Mouse (Mus musculus) urinary bladder, postnatal 36 days (tissue): ENCODE measurements around the gene Cyp4f17.
"Not testable (repeated sequence)": the region's sequence is repeated elsewhere in the genome, so short reads cannot be mapped to it uniquely, and the experiment has no call there.

Source experiments
- DNase-seq, 2 experiments: peaks; one replicate each; pipeline ENCODE4 v3.0.0; 2022; ENCODE audit warnings: low spot score in 2 of 2, mixed read lengths in 1 of 2

The Cyp4f17 gene

DNA sequence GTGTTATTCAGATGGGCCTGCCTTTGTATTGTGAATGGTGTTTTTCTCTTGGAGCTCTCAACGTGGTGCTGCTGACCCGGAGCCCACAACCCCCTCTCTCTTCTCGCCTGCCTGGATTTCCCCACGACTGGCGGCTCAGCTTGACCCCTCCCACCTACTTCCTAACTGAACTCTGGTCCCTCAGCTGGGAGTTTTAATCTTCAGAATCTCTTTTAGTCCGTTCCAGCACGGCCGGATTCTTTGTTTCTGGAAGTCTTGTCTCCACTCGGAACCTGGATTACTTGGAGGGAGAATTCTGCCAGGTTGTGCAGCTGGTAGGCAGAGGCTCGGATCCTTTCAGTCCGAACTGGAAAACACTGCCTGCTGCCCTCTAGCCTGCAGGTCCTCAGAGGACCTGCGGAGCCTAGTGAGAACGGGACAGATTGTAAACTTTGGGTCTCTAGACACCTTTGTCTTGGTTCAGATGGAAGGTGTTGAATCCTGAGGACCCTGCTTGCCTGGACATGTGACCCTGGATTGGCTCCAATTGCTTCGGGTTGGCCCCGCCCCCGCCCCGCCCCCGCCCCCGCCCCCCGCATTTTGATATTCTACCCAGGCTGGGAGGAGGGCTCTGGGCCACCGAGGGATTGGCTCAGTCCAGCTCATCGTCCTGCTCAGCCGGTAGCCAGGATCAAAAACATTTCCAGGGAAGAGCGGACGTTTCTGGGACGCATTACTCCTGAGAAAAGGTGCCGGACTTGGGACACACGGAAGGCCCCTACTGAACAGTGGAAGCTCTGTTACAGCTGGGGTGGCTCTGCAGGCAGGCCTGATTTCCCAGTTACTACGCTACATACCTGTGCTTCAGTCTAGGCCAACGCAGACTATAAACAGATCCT, at the start of gene Cyp4f17:
Cyp4f17 (plus strand) TSS at position 200 of the 878 bp plus-strand sequence.
- peak; percentile 26 to 30 for DNase-seq

DNA sequence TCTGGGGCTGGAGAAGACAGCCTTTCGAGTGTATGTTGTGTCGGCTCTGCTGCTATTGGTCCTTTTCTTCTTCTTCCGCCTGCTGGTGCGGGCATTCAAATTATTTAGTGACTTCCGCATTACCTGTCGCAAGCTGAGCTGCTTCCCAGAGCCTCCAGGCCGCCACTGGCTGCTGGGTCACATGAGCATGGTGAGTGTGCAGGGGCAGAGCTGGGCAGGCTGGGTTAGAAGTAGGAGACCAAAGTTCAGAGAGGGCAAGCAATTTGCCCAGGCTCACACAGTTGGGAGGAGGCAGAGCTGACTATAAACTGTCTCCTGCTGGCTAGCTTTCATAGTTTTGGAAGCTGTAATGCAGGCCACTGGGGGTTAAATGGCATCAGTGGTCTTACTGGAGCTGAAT, 37.4 kb upstream of the Cyp4f17 start:
- DNase-seq, result no peak

DNA sequence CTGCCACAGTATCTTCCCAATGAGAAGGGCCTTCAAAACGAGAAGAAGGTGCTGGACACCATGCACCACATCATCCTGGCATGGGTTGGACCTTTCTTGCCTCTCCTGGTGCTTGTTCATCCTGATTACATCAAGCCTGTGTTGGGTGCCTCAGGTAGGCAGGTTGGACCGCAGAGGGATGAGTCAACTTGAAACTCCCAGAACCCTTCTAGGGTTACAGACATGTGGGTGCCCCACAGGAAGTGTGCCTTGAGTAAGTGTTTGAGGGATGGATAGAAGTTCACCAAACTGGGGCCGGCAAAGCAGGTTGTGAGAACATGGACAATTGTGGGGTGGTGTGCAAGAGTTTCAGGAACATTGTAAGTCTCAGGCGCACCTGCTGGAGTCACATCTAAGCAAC, 35.1 kb upstream of the Cyp4f17 start:
- no peak for DNase-seq

DNA sequence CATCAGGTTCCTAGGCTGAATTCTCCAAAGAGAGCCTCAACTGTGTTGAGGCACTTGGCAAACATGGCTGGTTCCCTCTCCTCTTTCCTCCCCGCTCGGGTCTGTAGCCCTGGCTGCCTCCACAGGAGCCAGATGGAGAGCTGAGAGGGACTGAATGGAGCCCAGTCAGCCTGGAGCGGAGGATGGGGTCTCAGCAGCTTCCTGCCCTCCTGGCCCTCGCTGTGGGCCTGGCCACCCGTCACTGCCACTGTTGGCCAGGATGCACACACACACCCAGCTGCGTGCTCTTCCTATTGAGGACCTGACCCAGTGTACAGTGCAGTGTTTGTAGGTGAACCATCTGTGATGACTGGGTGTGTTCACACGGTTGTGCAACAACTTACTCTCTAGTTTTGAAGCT, 33.7 kb upstream of the Cyp4f17 start:
- DNase-seq, result no peak

DNA sequence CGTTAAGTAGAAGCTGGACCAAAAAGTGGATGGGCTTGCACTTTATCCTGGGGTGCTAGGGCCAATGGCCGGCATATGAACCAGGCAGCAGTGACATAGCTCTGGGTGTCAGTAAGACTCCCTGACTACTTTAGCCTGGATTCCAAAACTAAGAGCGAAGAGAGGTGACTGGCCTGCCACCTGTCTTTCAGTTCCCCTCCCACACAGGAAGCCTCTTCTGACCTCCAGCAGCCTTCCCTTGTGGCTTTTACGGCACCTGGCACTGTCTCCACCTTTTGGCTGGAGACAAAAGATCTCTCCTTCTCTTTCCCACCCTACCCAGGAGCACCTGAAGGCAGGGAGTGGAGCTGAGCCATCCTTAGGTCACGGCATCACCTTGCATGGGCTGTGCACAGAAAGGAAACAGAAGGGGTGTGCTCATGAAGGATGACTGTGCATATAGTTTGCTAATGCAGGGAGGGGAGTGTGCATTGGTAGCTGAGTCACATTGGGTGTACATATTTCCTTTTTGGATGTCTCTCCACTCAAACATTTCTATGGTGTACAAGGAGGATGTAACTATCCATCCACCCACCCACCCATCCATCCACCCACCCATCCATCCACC, 30.8 kb upstream of the Cyp4f17 start:
- DNase-seq, result no peak

DNA sequence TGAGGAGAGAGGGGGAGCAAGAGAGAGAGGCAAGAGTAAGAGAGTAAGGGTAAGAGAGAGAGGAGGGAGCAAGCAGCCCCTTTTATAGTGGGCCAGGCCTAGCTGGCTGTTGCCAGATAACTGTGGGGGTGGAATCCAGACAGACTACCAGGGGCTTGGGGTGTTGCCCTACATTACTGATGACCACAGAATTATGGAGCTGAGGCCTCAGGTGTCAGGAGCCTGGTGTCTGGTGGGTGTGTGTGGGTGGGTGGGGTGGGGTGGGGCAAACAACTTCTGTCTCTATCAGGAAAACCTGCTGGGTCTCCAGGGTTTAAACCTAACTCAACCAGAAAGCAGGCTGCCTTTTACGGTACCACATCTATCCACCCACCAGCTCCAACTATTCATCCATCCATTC, 28.6 kb upstream of the Cyp4f17 start:
- no peak for DNase-seq

DNA sequence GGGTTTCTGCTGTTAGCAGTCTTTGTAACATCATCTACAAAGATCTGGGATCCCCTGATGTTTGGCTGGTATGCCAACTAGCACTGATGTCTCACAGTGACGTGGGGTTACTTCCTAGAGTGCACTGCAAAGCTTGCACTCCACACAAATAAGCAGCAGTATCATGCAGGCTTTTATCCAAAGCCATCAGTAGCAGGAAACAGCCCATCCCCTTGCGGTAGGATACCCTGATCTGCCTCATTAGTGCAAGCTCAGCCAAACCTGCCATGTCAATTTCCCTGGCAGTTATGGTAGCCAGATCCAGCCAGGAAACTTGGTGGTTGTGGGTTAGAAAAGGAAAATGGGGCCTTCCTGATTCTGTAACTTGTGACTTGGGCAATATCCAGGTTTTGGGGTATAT, 27.1 kb upstream of the Cyp4f17 start:
- DNase-seq, result no peak

DNA sequence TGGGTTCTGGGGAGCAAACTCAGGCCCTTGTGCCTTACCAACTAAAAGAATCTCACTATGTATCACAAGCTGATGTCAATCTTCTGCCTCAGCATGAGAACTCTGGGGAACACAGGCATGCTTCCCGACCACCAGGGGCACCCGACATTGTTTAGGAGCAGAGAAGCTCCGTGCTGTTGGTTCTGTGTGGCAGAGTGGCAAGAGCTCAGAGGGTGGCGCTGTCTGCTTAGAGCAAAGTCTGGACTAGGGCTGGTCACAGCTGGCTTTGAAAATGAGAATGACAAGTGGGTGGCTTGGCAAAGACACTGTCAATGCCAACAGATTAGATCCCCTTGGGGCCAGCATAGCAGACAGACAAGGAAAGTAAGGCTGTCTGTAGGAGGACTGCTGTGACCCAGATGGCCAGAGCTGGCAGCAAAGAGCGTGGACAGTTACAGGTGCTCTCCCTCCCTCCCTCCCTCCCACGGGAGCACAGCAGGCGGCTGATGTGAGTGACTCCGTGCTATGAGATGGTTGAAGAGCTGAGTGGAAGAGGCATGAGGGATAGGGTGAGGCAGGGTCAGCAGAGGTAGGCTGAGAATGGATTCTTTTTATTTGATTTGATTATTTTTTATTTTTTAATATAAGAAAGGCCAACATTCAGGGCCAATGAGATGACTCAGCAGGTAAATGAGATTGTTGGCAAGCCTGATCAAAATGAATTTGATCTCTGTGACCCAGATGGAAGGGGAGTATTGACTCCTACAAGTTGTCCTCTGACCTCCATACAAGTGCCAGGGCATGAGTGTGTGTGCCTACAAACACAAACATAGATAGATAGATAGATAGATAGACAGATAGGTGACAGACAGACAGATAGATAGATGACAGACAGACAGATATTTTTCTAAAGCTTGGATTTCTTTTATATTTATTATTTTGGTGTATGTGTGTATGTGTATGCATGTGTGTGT, 26.0 kb upstream of the Cyp4f17 start:
- no peak for DNase-seq

DNA sequence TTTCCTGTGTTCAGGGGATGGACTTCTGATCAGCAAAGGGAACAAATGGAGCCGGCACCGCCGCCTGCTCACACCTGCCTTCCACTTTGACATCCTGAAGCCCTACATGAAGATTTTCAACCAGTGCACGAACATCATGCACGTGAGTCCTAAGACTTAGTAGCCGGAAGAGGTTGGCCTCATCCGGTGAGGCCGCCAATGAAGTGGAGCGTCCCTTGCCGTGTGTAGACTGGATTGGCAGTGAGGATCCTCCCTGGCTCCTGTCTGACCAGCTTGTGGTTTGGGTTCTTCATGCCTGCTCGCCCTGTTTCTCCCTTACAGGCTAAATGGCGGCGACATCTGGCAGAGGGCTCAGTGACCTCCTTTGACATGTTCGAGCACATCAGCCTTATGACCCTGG, 24.1 kb upstream of the Cyp4f17 start:
- no peak for DNase-seq

DNA sequence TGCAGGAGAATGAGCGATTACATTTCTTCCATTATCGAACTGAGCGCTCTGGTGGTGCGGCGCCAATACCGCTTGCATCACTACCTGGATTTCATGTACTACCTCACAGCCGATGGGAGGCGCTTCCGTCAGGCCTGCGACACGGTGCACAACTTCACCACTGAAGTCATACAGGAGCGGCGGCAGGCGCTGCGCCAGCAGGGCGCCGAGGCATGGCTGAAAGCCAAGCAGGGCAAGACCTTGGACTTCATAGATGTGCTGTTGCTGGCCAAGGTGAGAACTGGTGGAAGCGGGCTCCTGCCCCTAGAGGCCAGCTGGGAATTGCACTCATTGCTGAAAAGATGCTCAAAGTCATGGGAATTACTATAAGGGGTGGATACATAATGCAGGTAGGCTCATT, 22.6 kb upstream of the Cyp4f17 start:
- peak; percentile 77 to 86 for DNase-seq

DNA sequence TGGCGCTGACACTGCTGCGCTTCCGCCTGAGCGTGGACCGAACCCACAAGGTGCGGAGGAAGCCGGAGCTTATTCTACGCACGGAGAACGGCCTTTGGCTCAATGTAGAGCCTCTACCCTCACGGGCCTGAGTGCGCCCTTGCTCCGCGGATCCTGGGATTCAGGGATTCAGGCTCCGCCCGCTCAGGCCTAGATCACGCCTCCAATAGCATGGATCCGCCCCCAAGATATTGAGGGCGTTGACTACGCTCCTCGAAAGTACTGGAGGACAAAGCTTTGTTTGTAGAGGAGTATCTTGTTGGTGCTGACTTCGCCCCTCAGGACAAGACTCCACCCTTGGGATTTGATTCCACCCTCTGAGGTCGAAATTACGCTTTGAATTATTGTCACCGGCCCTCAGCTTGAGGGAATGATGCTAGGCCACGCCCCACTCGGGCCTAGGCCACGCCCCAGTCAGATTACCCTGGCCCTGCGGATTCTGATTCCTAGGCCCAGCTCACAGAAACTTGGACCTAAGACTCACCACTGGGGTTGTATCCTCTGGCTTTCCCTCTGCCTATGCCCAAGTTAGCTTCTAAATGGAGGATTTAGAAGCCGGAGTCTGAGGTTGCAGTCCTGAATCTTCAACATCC, 13.4 kb upstream of the Cyp4f17 start:
- peak; percentile 10 to 17 for DNase-seq

DNA sequence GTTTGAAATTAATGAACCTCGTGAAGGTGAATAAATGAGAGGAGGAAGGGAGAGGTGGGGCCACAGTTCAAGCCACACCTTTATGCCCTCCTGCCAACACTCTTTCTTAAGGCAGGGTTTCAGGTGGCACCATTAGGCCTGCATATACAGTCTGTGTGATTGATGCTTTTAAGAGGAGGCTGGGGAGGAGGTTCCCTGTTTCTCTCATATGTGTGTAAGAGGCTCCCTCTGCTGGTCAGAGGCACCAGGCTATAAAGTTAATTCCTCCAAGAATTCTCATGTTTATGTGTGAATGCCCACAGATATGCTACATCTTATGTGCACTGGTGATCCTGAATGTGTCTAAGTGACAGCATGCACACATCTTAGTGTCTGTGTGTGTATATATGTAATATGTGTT, 11.2 kb upstream of the Cyp4f17 start:
- peak; percentile 55 to 63 for DNase-seq

DNA sequence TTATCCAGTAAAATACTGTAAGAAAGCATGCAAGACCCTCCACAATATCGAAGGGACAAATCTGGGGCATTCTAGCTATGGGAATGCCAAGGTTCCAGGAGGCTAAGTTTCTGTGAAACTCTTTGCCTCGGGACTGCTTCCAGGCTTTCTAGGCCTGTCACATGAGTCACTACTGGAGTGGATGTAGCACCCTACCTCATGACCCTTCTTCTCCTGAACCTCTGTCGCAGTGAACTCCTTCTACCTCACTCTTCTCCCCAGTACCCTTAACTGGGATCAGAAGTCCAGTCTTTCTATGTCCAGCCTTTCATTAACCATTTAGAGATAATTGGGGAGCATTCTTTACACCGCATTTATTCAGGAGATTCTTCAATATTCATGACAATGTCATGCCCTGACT, 5.3 kb upstream of the Cyp4f17 start:
- DNase-seq, result not testable (repeated sequence)

DNA sequence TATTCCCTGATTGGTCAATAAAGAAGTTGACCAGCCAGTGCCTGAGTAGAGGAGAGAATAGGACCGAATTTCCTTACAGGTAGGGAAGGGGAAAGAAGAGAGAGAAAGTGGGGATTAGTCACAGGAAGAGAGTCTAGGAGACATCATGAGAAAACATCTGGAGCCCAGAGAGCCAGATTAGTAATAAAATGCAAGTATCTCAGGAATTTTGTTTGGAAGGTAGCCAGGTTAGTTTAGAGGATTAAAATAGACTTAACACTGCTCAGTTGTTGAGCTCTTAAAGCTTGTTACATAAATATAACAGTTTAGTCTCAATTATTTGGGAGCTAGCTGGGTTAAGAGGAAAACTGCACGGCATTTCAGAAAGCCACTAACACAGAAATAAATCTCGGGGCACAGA, 4.8 kb upstream of the Cyp4f17 start:
- DNase-seq, result no peak

DNA sequence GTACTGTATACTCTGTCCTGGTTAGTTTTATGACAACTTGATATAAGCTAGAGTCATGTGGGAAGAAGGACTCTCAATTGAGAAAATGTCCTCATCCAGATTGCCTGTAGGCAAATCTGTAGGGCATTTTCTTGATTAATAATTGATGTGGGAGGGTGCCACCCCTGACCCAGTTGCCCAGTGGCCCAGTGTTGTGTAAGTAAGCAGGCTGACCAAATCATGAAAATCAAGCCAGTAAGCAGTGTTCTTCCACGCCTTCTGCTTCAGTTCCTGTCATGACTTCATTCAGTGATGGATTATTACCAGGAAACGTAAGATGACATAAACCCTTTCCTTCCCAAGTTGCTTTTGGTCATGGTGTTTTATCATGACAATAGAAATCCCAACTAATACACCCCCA, 2.7 kb upstream of the Cyp4f17 start:
- no peak for DNase-seq

DNA sequence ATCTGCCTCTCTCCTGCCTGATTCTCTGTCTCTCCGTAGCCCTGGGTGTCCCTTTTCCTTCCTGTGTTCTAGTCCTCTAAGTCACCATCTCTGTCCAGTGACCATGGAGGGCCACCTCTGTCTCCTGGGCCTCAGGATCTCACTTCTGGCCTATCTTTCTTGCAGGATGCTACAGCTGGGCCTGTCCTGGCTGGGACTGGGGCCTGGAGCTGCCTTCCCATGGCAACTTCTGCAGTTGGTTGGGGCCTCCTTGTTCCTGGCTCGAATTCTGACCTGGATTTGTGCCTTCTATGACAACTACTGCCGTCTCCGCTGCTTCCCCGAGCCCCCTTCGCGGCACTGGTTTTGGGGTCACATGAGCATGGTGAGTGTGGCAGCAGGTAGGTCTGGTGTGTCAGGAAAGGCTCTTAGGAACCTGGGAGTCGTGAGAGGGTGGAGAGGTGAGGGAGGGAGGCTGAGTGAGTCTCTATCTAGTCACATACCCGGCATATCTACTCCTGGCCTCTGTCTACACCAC, 937 bp downstream of the Cyp4f17 start:
- DNase-seq, result no peak

DNA sequence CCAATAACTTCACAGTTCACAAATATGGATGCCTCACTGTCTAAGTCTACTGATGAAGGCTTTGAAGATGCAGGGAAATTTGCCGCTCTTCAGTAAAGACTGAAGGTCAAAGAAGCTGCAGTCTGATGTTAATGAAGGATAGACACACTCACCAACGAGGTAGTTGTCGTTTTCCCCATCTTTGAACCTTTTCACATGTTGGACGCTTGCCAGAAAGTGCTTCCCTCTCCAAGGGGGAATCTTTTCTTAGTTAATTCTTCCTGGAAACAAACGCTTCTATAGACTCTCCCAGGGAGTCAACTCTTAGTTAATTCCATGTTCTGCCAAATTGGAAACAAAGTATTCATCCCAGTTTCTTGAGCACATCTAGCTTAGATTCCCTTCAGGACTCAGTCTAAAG, 10.3 kb downstream of the Cyp4f17 start:
- DNase-seq, result no peak

DNA sequence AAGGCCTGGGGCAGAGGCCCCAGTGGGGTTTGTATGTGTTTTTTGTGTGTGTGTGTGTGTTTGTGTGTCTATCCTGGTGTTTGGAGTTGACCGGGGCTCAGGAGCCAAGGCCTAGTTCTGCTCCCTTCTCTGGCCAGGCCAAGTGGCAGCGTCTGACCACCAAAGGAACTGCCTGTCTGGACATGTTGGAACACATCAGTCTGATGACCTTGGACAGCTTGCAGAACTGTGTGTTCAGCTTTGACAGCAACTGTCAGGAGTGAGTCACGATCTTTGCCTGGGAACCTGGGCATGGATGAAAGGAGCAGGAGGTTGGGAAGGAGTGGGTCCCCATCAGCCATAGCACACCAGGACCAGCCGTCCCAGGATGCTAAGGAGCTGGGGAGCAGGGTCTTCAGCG, 16.1 kb downstream of the Cyp4f17 start:
- no peak for DNase-seq

DNA sequence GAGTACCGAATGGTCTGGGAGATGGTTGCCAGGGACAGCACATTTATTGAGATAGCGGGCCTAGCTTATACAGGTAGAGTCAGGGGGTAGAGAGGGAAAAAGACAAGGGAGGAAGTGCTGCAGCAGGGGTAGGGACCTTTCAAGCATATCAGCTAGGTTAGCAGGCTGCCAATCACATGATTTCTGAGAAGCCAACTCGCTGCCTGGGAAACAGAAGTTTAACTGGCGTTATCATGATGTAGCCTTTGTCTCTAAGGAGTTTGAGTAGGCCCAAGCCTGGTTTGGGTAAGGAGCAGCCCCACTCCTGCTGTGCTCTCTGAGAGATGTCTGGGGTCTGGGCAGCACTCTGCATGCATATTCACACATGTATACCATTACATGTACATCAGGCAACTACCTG, 16.5 kb downstream of the Cyp4f17 start:
- DNase-seq, result no peak

DNA sequence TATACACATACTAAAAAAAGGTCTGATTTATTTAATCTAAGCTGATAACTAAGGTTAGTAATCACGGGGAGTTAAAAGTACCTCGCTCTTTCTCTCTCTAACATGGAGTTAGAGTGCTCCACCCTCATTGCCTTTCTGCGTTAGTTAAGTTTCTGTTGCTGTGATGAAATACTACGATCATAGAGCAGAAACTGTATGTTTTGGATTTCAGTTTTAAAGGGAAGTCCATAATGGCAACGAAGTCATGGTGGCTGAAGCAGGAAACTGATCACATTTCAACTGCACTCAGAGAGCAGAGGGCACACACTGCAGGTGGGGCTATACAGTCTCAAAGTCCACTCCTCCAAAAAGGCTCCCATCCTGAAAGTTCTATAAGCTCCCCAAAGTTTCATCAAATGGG, 17.0 kb downstream of the Cyp4f17 start:
- DNase-seq, result no peak

DNA sequence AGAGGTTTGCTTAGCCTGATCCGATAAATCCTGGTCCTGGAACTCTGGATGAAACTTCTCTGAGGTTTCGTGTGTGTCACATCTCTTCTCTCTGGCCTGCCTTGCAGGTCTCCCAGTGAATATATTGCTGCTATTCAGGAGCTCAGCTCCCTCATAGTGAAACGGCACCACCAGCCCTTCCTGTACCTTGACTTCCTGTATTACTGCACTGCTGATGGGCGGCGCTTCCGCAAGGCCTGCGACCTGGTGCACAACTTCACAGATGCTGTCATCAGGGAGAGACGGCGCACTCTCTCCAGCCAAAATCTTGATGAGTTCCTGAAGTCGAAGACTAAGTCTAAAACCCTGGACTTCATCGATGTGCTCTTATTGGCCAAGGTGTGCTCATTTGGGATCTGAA, 18.0 kb downstream of the Cyp4f17 start:
- no peak for DNase-seq

DNA sequence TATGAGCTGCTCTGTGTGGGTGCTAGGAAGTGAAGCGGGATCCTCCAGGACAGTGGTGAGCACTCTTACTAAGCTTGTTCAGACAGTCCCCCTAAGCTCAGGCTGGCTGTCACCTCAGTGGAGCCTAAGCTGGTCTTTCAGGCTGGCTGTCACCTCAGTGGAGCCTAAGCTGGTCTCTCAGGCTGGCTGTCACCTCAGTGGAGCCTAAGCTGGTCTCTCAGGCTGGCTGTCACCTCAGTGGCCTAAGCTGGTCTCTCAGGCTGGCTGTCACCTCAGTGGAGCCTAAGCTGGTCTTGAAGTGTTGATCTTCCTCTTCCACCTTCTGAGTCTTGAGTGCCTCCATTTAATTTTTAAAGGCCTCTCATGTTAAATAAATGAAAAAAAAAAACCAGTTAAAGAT, 20.5 kb downstream of the Cyp4f17 start:
- not testable (repeated sequence) for DNase-seq
